Mouse (Mus musculus): ENCODE data around the gene Olfr186.

GRCm38 (mm10) chr16:59013357-59014018 lies 16.6 kb downstream of the Olfr186 start:
- no peak for TF ChIP-seq CTCF (IDR thresholded peaks at IDR 0.05; ENCODE audit: extremely low read depth, insufficient read depth, insufficient read length, insufficient replicate concordance)
- TF ChIP-seq POLR2A (IDR thresholded peaks at IDR 0.05; ENCODE audit: low read depth, low read length): no peak

All from spleen, adult 2 months (tissue).